Mouse (Mus musculus) thymus, adult 2 months (tissue): ENCODE measurements around the gene Gm20388. TPM values are rescaled to one million over a fixed set of nuclear protein-coding genes. Genes with fewer than 3 reads are reported as not detected.

Source experiments
- DNase-seq: peaks from one replicate; pipeline ENCODE4 v3.0.0; 2021
- H3K27ac ChIP-seq: fragments of 200-500 bp; 2 replicates; pipeline ENCODE4 v1.5.1; 2012; ENCODE audit warnings: low read length, control low read depth; ENCODE audit not compliant: control insufficient read depth, insufficient read depth
- H3K27me3 ChIP-seq: fragments of 200-500 bp; 2 replicates; pipeline ENCODE4 v1.6.1; 2012; ENCODE audit warnings: mild to moderate bottlenecking, low read length, moderate library complexity, mixed read lengths; ENCODE audit not compliant: control insufficient read depth, insufficient read depth
- H3K36me3 ChIP-seq: fragments of 200-500 bp; 2 replicates; pipeline ENCODE4 v1.6.1; 2012; ENCODE audit warnings: mild to moderate bottlenecking, low read length, moderate library complexity; ENCODE audit not compliant: control insufficient read depth, insufficient read depth
- H3K4me1 ChIP-seq: fragments of 200-500 bp; replicated peaks from 2 replicates; pipeline ENCODE4 v1.6.1; 2012; ENCODE audit warnings: low read length; ENCODE audit not compliant: control insufficient read depth, insufficient read depth
- H3K4me3 ChIP-seq: fragments of 200-500 bp; 2 replicates; pipeline ENCODE4 v1.5.1; 2012; ENCODE audit warnings: mild to moderate bottlenecking, low read length, control low read depth, moderate library complexity; ENCODE audit not compliant: control insufficient read depth, insufficient read depth
- CTCF ChIP-seq: fragments of 200-500 bp; IDR thresholded peaks from 2 replicates; pipeline ENCODE4 v1.5.1; 2012; ENCODE audit warnings: mild to moderate bottlenecking, control low read depth, low read length, moderate library complexity, borderline replicate concordance; ENCODE audit not compliant: control insufficient read depth, poor library complexity, insufficient read depth; ENCODE audit errors: extremely low read depth
- POLR2A ChIP-seq: fragments of 200-500 bp; IDR thresholded peaks from 2 replicates; pipeline ENCODE4 v1.6.1; 2012; ENCODE audit warnings: mild to moderate bottlenecking, low read length, control low read depth, moderate library complexity; ENCODE audit not compliant: control insufficient read depth, poor library complexity, insufficient read depth; ENCODE audit errors: extremely low read depth
- WGBS: fragments of 180-500 bp; shearing (Covaris S2); methylation state at CpG from one replicate; pipeline ENCODE4 v1.1.7; 2018; 5-methylcytosine and 5-hydroxymethylcytosine counted together
- polyA plus RNA-seq: library from polyadenylated mRNA; depleted of rRNA; stranded (reverse); fragments of >200 nt; gene quantifications from 2 replicates; pipeline ENCODE4 v1.2.3, GENCODE M21; 2012

The Gm20388 gene
- polyA plus RNA-seq, 1 experiment, result 103 TPM

DNA sequence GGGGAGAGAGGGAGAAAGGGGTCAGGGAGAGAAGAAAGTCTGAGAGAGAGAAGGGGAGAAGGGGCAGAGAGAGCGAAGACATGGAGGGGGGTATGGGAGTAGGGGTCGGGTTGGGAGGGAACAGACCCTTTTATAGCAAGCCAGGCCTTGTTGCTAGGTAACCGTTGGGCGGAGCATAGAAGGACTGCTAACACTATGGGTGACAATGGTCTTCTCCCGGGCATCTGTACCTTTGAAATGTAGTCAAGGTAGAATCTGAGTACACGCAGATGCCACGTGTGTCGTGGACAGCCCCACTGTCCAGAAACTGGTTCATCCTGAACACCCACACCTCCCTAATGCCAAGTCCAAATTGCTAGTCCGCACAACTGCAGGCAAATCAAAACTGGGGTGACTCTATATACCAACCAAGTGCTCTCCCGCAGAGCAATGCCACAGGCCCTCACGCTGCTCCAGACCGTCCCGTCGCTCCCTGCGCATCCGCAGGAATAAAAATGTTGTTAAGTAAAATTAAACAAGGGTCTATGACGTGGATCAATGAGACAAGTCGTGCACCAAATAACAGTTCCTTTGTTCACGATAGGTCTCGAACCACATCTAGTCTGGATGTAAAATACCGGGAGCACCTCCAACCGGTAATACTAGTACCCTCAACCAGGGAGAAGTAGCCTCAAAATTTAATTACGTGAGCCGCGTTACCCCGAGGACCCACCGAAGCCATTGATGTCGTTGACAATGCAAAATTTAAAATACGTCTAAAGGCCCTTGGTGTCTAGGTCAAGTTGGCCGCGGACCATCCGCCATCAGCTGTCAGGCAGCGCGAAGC lies 3566.5 kb downstream of the Gm20388 start:
- TF ChIP-seq CTCF (no peak), POLR2A (no peak)
- H3K36me3 ChIP-seq, result 0 out of 2 replicates have a peak, but pooled peaks cover 4% of the 10 kb centered on the region
- H3K4me3 ChIP-seq, result peak overlapping the region; percentile 66
- peaks cover 24% of the 10 kb centered on the region for H3K4me1 ChIP-seq
- DNase-seq, result peak; percentile 11
- 14% methylated on average over 34 of the region's 34 CpGs for WGBS
- H3K27me3 ChIP-seq, result no peaks in the 10 kb centered on the region
- no peak overlapping the region for H3K27ac ChIP-seq

DNA sequence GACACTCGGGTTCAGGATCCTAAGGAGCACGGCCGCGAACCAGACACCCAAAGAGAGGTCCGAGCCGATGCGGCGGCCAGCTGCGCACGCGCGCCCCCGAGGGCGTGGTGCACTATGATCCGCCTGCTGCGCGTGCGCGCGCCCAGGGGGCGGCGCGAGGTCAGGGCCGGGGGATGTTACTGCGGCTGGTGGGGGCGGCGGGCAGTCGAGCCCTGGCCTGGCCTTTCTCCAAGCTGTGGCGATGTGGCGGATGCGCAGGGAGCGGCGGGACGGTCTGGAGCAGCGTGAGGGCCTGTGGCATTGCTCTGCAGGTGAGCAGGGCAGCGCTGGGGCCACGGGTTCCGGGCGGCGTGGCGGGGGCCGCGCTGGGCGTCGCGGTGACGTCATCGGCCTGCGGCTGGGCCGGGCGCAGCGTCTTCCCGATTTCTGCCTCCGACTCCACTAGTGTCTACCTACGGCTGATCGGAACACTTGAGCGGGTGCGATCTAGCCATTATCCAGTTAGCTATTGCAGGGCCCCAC lies 3567.2 kb downstream of the Gm20388 start, which contains the start of gene Afg3l1:
TSS of gene Afg3l1 (plus strand) at position 167 of the 522 bp plus-strand sequence.
- Histone ChIP-seq H3K36me3 (0 out of 2 replicates have a peak, but pooled peaks cover 6% of the 10 kb centered on the region), H3K4me1 (peaks cover 24% of the 10 kb centered on the region), H3K4me3 (peak within 1 kb of the TSS; percentile 66), H3K27ac (no peak within 1 kb of the TSS), H3K27me3 (no peaks in the 10 kb centered on the region)
- peak; percentile 70 for TF ChIP-seq POLR2A
- peak; percentile 72; the same call in 1 of the 2 replicates for TF ChIP-seq CTCF
- WGBS, result under 1% methylated on average over 58 of the region's 58 CpGs
- peak; percentile 92 for DNase-seq

DNA sequence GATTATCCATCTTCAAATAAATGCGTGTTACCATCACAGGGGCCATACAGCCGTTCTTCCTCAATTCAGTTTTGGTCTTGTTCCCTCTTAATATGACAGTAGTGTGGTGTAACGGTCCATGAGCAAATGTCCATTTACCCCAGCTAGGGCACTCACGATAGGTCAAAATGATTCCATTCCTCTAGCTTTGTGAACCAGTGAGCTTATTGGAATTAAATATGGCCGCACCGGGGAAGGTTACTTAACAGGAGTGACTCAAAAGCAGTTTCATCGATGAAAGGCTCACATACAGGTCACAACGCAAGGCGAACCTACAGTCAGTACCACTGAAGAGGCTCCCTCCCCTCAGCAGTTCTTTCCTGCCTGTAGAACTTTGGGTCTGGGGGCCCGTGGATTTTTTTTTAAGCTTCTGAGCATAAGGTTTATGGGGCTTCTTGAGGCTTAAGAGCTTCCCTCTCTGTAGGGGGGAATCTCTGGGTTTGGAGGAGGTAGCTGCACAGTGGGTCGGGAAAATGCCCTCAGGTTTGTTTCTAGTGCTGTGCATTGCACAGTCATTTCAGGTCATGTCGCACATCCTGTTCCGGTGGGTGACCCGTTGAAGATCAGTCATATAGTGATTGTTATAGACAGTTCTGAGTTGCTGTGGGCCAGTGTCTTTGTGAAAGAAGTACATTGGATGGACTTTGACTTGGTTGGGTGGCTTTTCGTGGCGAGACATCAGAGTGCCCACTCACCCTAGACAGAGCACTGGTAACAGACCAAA lies 3568.0 kb downstream of the Gm20388 start:
- H3K27ac ChIP-seq, result no peak overlapping the region
- WGBS, result 27% methylated on average over 16 of the region's 16 CpGs
- peaks cover 24% of the 10 kb centered on the region for H3K4me1 ChIP-seq
- H3K36me3 ChIP-seq, result 0 out of 2 replicates have a peak, but pooled peaks cover 9% of the 10 kb centered on the region
- no peak for DNase-seq
- H3K4me3 ChIP-seq, result peak overlapping the region; percentile 30
- TF ChIP-seq CTCF, result no peak
- H3K27me3 ChIP-seq, result no peaks in the 10 kb centered on the region

DNA sequence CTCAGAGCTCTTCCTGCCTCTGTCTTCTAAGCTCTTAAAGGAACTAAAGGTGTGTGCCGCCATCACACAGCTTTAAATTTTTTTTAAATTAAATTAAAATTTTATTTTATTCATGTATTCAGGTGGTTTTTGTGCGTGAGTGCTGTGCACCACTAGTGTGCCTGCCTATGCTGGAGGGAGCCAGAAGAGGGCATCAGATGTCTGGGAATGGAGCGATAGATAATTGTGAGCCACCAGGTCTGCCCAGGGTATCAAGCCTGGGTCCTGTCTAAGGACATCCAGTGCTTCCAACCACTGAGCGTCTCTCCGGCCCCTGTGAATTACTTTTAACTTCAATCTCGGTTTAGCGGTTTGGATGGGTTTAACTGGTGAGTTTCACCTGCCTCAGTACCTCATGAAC lies 3572.0 kb downstream of the Gm20388 start:
- 96% methylated on average over 7 of the region's 7 CpGs for WGBS
- Histone ChIP-seq H3K4me1 (peaks cover 8% of the 10 kb centered on the region), H3K36me3 (peaks cover 25% of the 10 kb centered on the region), H3K4me3 (no peak overlapping the region), H3K27me3 (no peaks in the 10 kb centered on the region), H3K27ac (no peak overlapping the region)
- TF ChIP-seq POLR2A (no peak), CTCF (no peak)
- DNase-seq, result peak; percentile 8

- Histone ChIP-seq H3K4me3 (no peak overlapping the region), H3K4me1 (no peaks in the 10 kb centered on the region), H3K36me3 (peaks cover 87% of the 10 kb centered on the region), H3K27ac (no peak overlapping the region), H3K27me3 (no peaks in the 10 kb centered on the region)
- TF ChIP-seq CTCF, result no peak
- no peak for TF ChIP-seq POLR2A
- DNase-seq, result no peak
- WGBS, result 89% methylated on average over 15 of the region's 15 CpGs
These were observed 3580.8 kb downstream of the Gm20388 start for GRCm38 (mm10) chr8:123491280-123492075.

GRCm38 (mm10) chr8:123492898-123493297 lies 3582.3 kb downstream of the Gm20388 start:
- TF ChIP-seq CTCF (no peak), POLR2A (no peak)
- Histone ChIP-seq H3K4me1 (no peaks in the 10 kb centered on the region), H3K4me3 (no peak overlapping the region), H3K27ac (no peak overlapping the region), H3K27me3 (no peaks in the 10 kb centered on the region), H3K36me3 (peaks cover 79% of the 10 kb centered on the region)
- 97% methylated on average over 9 of the region's 9 CpGs for WGBS
- no peak for DNase-seq
